Mouse (Mus musculus): ENCODE data around the gene Klhdc10.

DNA sequence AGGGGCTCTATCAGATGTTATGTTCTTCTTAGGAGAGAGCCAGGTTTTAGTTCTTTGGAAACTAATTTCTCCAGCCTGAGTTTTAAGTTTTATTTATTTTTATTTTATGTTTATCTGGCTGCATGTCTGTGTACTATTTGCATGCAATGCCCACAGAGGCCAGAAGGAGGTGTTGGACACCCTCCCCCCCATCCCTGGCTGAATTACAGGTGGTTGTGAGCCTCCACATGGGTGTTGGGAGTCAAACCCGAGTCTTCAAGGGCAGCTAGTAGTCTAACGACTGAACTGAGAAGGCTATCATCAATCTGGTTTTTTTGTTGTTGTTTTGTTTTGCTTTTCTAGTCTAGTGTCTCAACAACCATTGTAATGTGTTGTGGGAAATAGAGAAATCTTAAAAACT, 14.5 kb downstream of the Klhdc10 start:
- TF ChIP-seq GATA1 (IDR thresholded peaks at IDR 0.05; ENCODE audit: borderline replicate concordance, low read length) (no peak), FLI1 (IDR thresholded peaks at IDR 0.05; ENCODE audit: low read length) (no peak)
